Mouse (Mus musculus) lung, postnatal 0 days (tissue): Measurements from ENCODE around the gene Arhgap22. TPM values are rescaled to one million over a fixed set of nuclear protein-coding genes. Genes with fewer than 3 reads are reported as not detected.

Experiments used
- ATAC-seq: fragments of 200-750 bp; cut with Nextera tagmentation; 2 replicates; pipeline ENCODE4 v1.8.0; 2017; ENCODE audit warnings: moderate library complexity
- DNase-seq: peaks from one replicate; pipeline ENCODE4 v3.0.0-alpha.2; 2016; ENCODE audit warnings: low spot score
- H3K27ac ChIP-seq: fragments of 300-500 bp; sonication (generic); 2 replicates; pipeline ENCODE4 v1.5.1; 2014; ENCODE audit warnings: antibody characterized with exemption, mild to moderate bottlenecking, low read length, mixed read lengths
- H3K27me3 ChIP-seq: fragments of 300-500 bp; sonication (generic); replicated peaks from 2 replicates; pipeline ENCODE4 v1.6.1; 2014; ENCODE audit warnings: low read length, mixed read lengths; ENCODE audit not compliant: insufficient read depth
- H3K36me3 ChIP-seq: fragments of 300-500 bp; sonication (generic); 2 replicates; pipeline ENCODE4 v1.6.1; 2014; ENCODE audit warnings: low read length, mixed read lengths; ENCODE audit not compliant: insufficient read depth
- H3K4me1 ChIP-seq: fragments of 300-500 bp; sonication (generic); 2 replicates; pipeline ENCODE4 v1.6.1; 2014; ENCODE audit warnings: antibody characterized with exemption, low read depth, low read length, mixed read lengths; ENCODE audit not compliant: insufficient read depth
- H3K4me2 ChIP-seq: fragments of 300-500 bp; sonication (generic); replicated peaks from 2 replicates; pipeline ENCODE4 v1.6.1; 2014; ENCODE audit warnings: low read depth, mild to moderate bottlenecking, low read length, moderate library complexity, mixed read lengths
- H3K4me3 ChIP-seq: fragments of 300-500 bp; sonication (generic); 2 replicates; pipeline ENCODE4 v1.5.1; 2014; ENCODE audit warnings: low read depth, low read length
- H3K9ac ChIP-seq: fragments of 300-500 bp; sonication (generic); replicated peaks from 2 replicates; pipeline ENCODE4 v1.6.1; 2014; ENCODE audit warnings: low read depth, mild to moderate bottlenecking
- H3K9me3 ChIP-seq: fragments of 300-500 bp; sonication (generic); 2 replicates; pipeline ENCODE4 v1.6.1; 2016; ENCODE audit warnings: low read length, mixed read lengths
- CTCF ChIP-seq: IDR thresholded peaks from 2 replicates; pipeline ENCODE4 v1.5.1; 2016; ENCODE audit warnings: antibody characterized with exemption, mild to moderate bottlenecking
- EP300 ChIP-seq: IDR thresholded peaks from 2 replicates; pipeline ENCODE4 v1.6.1; 2016; ENCODE audit warnings: antibody characterized with exemption, mild to moderate bottlenecking, control low read depth
- WGBS: fragments of 180-500 bp; shearing (Covaris S2); extraction: QIAGEN DNeasy Blood & Tissue Kit; methylation state at CpG from one replicate; pipeline ENCODE4 v1.1.7; 2014; 5-methylcytosine and 5-hydroxymethylcytosine counted together
- polyA plus RNA-seq: library from polyadenylated mRNA; unstranded; fragments of >200 nt; fragmentation: Nextera tagmentation; extraction: Ambion mirVana; gene quantifications from 2 replicates; pipeline ENCODE4 v1.2.1, GENCODE M21; 2015

Arhgap22 gene
- polyA plus RNA-seq, 1 experiment from 2014 or later, result 30.2 TPM

DNA sequence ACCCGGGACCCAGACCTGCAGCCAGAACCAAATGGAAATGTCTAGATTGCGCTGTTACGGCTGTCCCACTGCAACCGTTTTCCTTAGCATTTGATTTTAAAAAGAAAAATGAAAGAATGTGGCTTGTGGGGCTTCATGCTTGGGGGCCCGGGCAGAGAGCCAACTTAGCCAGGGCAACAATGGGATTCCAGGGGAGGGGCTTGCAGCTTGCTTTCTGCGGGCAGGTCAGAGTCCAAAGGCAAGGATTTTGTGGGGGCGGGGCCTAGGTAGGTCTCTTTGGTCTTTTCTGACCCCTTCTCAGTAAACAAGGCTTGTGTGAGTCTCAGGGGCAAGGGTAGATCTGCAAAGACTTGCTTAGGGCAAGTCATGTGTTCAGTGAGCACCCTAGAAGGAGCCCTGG lies 107.0 kb downstream of the Arhgap22 start:
- DNase-seq, result no peak
- H3K27me3 ChIP-seq, result 0 out of 2 replicates have a peak, but pooled peaks cover 2% of the 10 kb centered on the region
- TF ChIP-seq CTCF, result no peak
- no peak for TF ChIP-seq EP300
- H3K9ac ChIP-seq, result no peak overlapping the region
- H3K4me2 ChIP-seq, result peak overlapping the region; percentile 100
- H3K36me3 ChIP-seq, result no peaks in the 10 kb centered on the region
- H3K4me1 ChIP-seq, result peaks cover 10% of the 10 kb centered on the region
- peak overlapping the region; percentile 54; the same call in 1 of the 2 replicates for H3K4me3 ChIP-seq
- H3K9me3 ChIP-seq, result no peaks in the 10 kb centered on the region
- ATAC-seq, result no peak
- 8% methylated on average over 7 of the region's 7 CpGs for WGBS
- H3K27ac ChIP-seq, result no peak overlapping the region

DNA sequence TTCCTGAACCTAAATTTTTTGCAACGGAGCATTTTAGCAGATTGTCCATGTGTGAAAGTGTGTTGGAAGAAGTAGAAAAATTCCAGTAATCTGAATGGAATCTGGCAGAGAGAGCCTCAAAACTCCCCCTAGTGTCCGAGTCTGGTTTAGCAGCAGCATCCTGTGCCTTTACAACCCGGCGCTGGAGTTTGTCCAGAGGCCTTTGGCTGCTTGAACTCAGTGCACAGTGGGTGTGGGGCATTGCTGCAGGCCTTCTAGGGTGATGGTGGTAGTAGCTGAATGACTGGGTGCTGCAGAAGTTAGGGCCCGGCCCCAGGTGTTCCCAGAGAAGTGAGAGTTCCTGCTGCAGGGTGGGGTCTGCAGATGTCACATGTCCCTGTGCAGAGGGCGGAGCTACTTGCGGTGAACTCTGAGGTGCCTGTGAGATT lies 108.8 kb downstream of the Arhgap22 start:
- DNase-seq, result peak; percentile 72
- TF ChIP-seq CTCF, result peak; percentile 78
- TF ChIP-seq EP300, result no peak
- no peak overlapping the region for H3K27ac ChIP-seq
- H3K36me3 ChIP-seq, result no peaks in the 10 kb centered on the region
- peaks cover 10% of the 10 kb centered on the region for H3K4me1 ChIP-seq
- no peak overlapping the region for H3K4me3 ChIP-seq
- H3K9me3 ChIP-seq, result no peaks in the 10 kb centered on the region
- H3K9ac ChIP-seq, result no peak overlapping the region
- no peak overlapping the region for H3K4me2 ChIP-seq
- no peak for ATAC-seq
- 21% methylated on average over 7 of the region's 7 CpGs for WGBS
- 0 out of 2 replicates have a peak, but pooled peaks cover 2% of the 10 kb centered on the region for H3K27me3 ChIP-seq

DNA sequence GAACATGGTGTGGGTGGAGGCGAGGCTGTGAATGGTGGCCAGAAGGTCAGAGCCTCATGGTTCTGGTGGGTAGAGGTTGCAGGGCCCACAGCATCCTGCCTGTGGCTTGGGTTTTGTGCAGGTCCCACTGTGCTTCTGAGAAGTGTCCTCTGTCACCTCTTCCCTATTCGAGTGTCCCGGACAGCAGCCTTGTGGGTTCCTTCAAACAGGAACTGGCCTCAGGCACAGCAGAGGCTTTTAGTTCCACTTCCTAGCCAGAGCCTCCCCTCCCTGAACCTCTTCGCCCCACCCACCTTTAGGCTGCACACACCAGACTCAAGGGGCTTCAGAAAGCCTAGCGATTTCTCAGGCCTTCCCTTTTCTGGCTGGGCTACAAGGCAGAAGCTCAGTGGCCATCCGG lies 110.7 kb downstream of the Arhgap22 start:
- Histone ChIP-seq H3K27me3 (0 out of 2 replicates have a peak, but pooled peaks cover 2% of the 10 kb centered on the region), H3K9ac (no peak overlapping the region), H3K9me3 (no peaks in the 10 kb centered on the region), H3K4me3 (no peak overlapping the region), H3K4me2 (no peak overlapping the region), H3K4me1 (peaks cover 10% of the 10 kb centered on the region), H3K36me3 (no peaks in the 10 kb centered on the region), H3K27ac (no peak overlapping the region)
- ATAC-seq (no peak), DNase-seq (no peak)
- TF ChIP-seq EP300 (no peak), CTCF (no peak)
- WGBS, result 55% methylated on average over 6 of the region's 6 CpGs

DNA sequence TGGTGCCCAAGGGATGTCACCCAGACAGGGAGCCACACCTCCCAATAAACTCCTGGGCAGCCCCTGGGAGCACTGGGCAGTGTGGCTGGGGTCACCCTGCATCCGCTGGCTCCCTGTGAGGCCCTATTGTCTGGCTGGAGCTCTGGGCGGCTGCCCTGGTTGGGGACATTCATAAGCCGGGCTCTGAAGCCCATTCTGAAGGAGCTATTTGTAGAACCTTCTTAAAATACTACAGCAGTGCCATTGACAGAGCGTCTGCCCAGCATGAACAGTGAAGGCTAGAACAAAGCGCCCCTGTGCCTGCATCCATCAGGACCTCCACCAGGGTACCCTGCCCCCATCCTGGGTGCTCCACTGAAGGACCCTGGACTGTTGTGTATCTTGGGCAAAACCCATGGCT lies 114.5 kb downstream of the Arhgap22 start:
- Histone ChIP-seq H3K4me2 (no peak overlapping the region), H3K36me3 (no peaks in the 10 kb centered on the region), H3K4me3 (no peak overlapping the region), H3K4me1 (no peaks in the 10 kb centered on the region), H3K9ac (no peak overlapping the region), H3K27ac (no peak overlapping the region), H3K27me3 (no peaks in the 10 kb centered on the region), H3K9me3 (no peaks in the 10 kb centered on the region)
- WGBS, result 56% methylated on average over 5 of the region's 5 CpGs
- TF ChIP-seq EP300, result no peak
- no peak for TF ChIP-seq CTCF
- DNase-seq, result no peak
- ATAC-seq, result no peak

DNA sequence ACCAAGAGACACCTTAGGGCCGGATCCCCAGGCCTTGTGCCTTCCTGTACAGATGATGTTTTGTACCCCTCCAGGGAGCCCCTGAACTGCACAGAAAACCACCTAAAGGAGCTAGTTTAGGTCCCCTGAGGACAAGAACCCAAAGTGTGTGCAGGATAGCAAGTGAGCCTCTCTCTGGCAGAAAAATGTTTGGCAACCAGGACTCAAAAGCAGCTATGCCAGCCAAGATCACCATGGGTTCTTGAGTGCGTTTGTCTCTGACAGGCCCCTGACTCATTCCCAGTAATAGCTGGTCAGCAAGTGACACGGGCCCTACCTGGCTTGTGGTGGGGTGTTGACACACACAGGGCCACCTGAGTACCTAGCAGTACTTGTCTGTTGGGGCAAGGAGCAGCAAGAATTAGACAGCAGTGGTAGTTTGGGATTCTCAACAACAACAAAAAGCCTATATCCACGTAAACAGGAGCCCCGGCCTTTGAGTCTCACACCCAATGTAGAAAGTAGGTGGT lies 115.5 kb downstream of the Arhgap22 start:
- Histone ChIP-seq H3K4me1 (no peaks in the 10 kb centered on the region), H3K36me3 (no peaks in the 10 kb centered on the region), H3K9ac (no peak overlapping the region), H3K4me2 (no peak overlapping the region), H3K27ac (no peak overlapping the region), H3K4me3 (no peak overlapping the region), H3K9me3 (no peaks in the 10 kb centered on the region), H3K27me3 (no peaks in the 10 kb centered on the region)
- DNase-seq (no peak), ATAC-seq (no peak)
- 83% methylated on average over 5 of the region's 5 CpGs for WGBS
- TF ChIP-seq EP300 (no peak), CTCF (no peak)

DNA sequence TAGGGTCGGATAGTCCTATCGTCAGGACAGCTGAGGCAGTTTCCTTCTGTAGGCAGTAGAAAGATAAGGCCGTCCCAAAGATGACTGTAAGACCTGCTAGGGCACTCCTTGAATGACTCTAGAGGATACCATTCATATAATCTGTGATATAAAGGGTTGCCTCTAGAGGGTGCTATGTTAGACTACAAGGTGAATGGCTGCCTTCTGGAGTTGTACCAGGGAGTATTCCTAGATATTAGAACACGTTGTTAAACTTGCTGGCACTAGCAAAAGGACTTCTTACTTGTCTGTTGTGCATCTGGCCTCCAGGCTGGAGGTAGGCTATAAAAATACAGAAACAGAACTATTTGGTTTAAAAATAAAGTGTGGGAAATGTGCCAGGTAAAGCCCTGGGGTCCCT lies 117.2 kb downstream of the Arhgap22 start:
- H3K4me2 ChIP-seq, result no peak overlapping the region
- no peak overlapping the region for H3K9ac ChIP-seq
- no peaks in the 10 kb centered on the region for H3K36me3 ChIP-seq
- no peaks in the 10 kb centered on the region; the same call in 1 of the 2 replicates for H3K4me1 ChIP-seq
- H3K27ac ChIP-seq, result no peak overlapping the region
- WGBS, result 46% methylated on average over 4 of the region's 4 CpGs
- H3K4me3 ChIP-seq, result no peak overlapping the region
- TF ChIP-seq EP300, result no peak
- TF ChIP-seq CTCF, result peak; percentile 60
- no peaks in the 10 kb centered on the region for H3K27me3 ChIP-seq
- peak; percentile 58 for DNase-seq
- 0 out of 2 replicates have a peak, but pooled peaks have one; percentile 25 for ATAC-seq
- no peaks in the 10 kb centered on the region for H3K9me3 ChIP-seq

DNA sequence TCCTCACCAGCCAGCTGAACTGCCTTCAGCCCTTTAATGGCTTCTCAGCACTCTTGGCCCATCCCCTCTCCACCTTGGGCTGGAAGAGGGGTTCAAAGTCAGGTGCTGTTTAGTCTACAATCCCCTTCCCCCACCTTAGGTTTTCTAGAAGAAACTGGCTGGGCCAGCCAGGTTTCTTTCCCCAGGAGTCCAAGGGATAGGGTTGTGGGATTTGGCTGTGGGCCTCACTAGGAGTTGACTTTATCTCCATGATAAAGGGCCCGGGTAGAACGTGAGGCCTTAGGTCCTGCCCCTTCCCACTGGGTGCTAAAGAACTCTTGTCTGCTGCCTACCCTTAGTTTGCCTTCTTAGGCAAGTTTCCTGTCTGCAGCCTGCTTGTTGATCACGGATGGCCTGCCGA lies 117.8 kb downstream of the Arhgap22 start:
- Histone ChIP-seq H3K27ac (no peak overlapping the region), H3K9ac (no peak overlapping the region), H3K9me3 (no peaks in the 10 kb centered on the region), H3K4me1 (no peaks in the 10 kb centered on the region; the same call in 1 of the 2 replicates), H3K27me3 (no peaks in the 10 kb centered on the region), H3K4me2 (no peak overlapping the region), H3K36me3 (no peaks in the 10 kb centered on the region), H3K4me3 (no peak overlapping the region)
- TF ChIP-seq EP300 (no peak), CTCF (no peak)
- WGBS, result 47% methylated on average over 4 of the region's 4 CpGs
- DNase-seq (no peak), ATAC-seq (no peak)
